14 mouse cellular contexts compared by ENCODE assay signal in the genomic region with DNA sequence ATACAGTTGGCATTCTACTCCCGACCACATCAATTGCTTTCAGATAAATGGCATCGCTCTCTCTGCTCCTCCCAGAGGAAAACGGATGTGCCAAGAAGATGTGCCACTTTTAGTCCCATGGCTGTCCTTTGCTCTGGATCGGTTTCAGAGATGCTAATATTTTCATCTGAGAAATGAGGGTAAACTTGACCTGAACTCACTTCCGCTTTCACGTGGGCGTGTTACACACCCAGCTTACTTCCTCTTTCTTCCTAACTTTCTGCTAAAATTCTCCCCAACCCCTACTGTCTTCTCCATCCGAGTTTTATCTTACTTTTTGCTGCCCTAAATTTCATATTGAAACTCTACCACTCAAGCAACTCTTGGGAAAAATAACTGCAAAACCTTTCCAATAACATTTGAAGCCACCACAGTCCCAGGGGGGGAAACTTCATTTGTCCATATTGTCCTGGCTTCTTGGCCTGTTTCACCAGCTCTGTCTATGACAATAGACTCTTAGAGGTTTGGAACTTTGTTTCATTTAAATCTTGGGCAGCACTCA. TPM values are rescaled to one million over a fixed set of nuclear protein-coding genes. Genes with fewer than 3 reads are reported as not detected.
DNase-seq lines count a peak whose midpoint lies in the region; ATAC-seq and TF ChIP-seq lines count a peak whose summit lies in the region.
"Had no signal": no experiment of that assay in that cellular context is flagged by ENCODE, and none has a peak within 500 bp of the region (broad histone marks: within the 10 kb centered on the region; RNA-seq: fewer than 3 reads in every experiment).

No protein-coding gene starts in this region.

- peaks cover 0 to 20% of the 10 kb centered on the region in 2 experiments; a peak in 2 of 4 replicates for H3K36me3 ChIP-seq in MEL (ENCODE audit: control insufficient read depth in 1 of 2, insufficient read depth in 2 of 2, low read length in 2 of 2)
- H3K36me3 ChIP-seq: embryonic facial prominence, embryonic 13.5 days; heart, embryonic 10.5 days; liver, embryonic 13.5 days had no signal

- H3K27ac ChIP-seq in MEL (ENCODE audit: control insufficient read depth, low read depth, low read length), result peak overlapping the region; percentile 91
- H3K27ac ChIP-seq: embryonic facial prominence, embryonic 13.5 days; heart, embryonic 10.5 days; liver, embryonic 13.5 days had no signal

- peaks cover 17% of the 10 kb centered on the region in 2 experiments for H3K4me1 ChIP-seq in MEL (ENCODE audit: control insufficient read depth in 1 of 2, insufficient read depth in 2 of 2, low read length in 2 of 2)
- H3K4me1 ChIP-seq: liver, embryonic 13.5 days had no signal

- TF ChIP-seq CTCF in MEL (IDR thresholded peaks at IDR 0.05 in 2 of 3, conservative IDR thresholded peaks at IDR 0.05 in 1 of 3; ENCODE audit: control insufficient read depth in 1 of 3, insufficient read depth in 1 of 3, low read depth in 2 of 3, low read length in 3 of 3, poor library complexity in 1 of 3, severe bottlenecking in 1 of 3), result no peak

- peak; percentile 83 to 89 for TF ChIP-seq EP300 in MEL (IDR thresholded peaks at IDR 0.05; ENCODE audit: low read depth in 1 of 2, low read length in 2 of 2)

- peak; percentile 61 for ATAC-seq in inflammation-experienced regulatory T-cells, adult 6 months

- H3K27me3 ChIP-seq in MEL (ENCODE audit: control insufficient read depth in 1 of 2, insufficient read depth in 2 of 2, low read length in 2 of 2), result no peaks in the 10 kb centered on the region
- H3K27me3 ChIP-seq: embryonic facial prominence, embryonic 13.5 days; liver, embryonic 13.5 days had no signal

- peak; percentile 21 to 52 for DNase-seq in spleen, adult 18-20 months
- no peak for DNase-seq in spleen, adult 12 weeks (ENCODE audit: low spot score)
- DNase-seq in MEL (ENCODE audit: low read depth, low spot score), result peak; percentile 93
- DNase-seq in thymus, postnatal 4 days, result peak; percentile 24
- DNase-seq in ovary, adult 18-20 months (ENCODE audit: low spot score), result no peak
- no peak for DNase-seq in gastrocnemius, adult 8-10 months (ENCODE audit: low spot score in 2 of 2)
- DNase-seq: cerebellum, postnatal 10 days; heart, postnatal 4 days; kidney, adult 8-10 months; liver, embryonic 13.5 days had no signal

- peak in 1 of 2 experiments; percentile 17; a peak in 1 of 4 replicates for TF ChIP-seq POLR2A in MEL (IDR thresholded peaks at IDR 0.05; ENCODE audit: control insufficient read depth in 1 of 2, insufficient read depth in 1 of 2, low read depth in 1 of 2, low read length in 2 of 2, poor library complexity in 1 of 2)

- peak overlapping the region; percentile 49 for H3K9ac ChIP-seq in MEL (ENCODE audit: control insufficient read depth, low read depth, low read length, poor library complexity, severe bottlenecking)
- H3K9ac ChIP-seq: embryonic facial prominence, embryonic 13.5 days; liver, embryonic 13.5 days had no signal

- no peak for TF ChIP-seq RAD21 in MEL (IDR thresholded peaks at IDR 0.05; ENCODE audit: low read depth, low read length)

- no peaks in the 10 kb centered on the region for H3K9me3 ChIP-seq in MEL (replicated peaks; ENCODE audit: insufficient read depth, low read length)
- H3K9me3 ChIP-seq: embryonic facial prominence, embryonic 13.5 days; heart, embryonic 10.5 days; liver, embryonic 13.5 days had no signal

- H3K79me2 ChIP-seq in MEL (ENCODE audit: control insufficient read depth, insufficient read depth, low read length, poor library complexity), result no peaks in the 10 kb centered on the region

- H3K4me3 ChIP-seq in MEL (ENCODE audit: control insufficient read depth in 1 of 2, insufficient read depth in 1 of 2, low read depth in 2 of 2, low read length in 2 of 2), result peak overlapping the region; percentile 36 to 42
- H3K4me3 ChIP-seq: embryonic facial prominence, embryonic 13.5 days; heart, embryonic 10.5 days; liver, embryonic 13.5 days; megakaryocyte, embryonic 14.5 days had no signal

TF ChIP-seq in MEL, 35 proteins besides CTCF, POLR2A, EP300 and RAD21:
- 0 out of 2 replicates have a peak, but pooled peaks have one; percentile 36 for TF ChIP-seq MAZ (IDR thresholded peaks at IDR 0.05; ENCODE audit: low read depth, low read length)
- peak; percentile 9; the same call in 1 of the 2 replicates for TF ChIP-seq NELFE (IDR thresholded peaks at IDR 0.05; ENCODE audit: low read depth, low read length)
- no peak for TF ChIP-seq NRF1 (IDR thresholded peaks at IDR 0.05; ENCODE audit: insufficient read depth, low read depth, low read length, poor library complexity, severe bottlenecking)
- TF ChIP-seq ETS1 (IDR thresholded peaks at IDR 0.05; ENCODE audit: low read depth, low read length), result peak; percentile 63; the same call in 1 of the 2 replicates
- TF ChIP-seq MAX (IDR thresholded peaks at IDR 0.05; ENCODE audit: low read length), result peak; percentile 62; the same call in 1 of the 2 replicates
- TF ChIP-seq POLR2AphosphoS5 (IDR thresholded peaks at IDR 0.05; ENCODE audit: borderline replicate concordance, low read depth, low read length), result no peak
- no peak for TF ChIP-seq TCF12 (IDR thresholded peaks at IDR 0.05; ENCODE audit: low read depth, low read length)
- 0 out of 2 replicates have a peak, but pooled peaks have one; percentile 32 for TF ChIP-seq ZMIZ1 (IDR thresholded peaks at IDR 0.05; ENCODE audit: low read depth, low read length)
- TF ChIP-seq ELF1 (IDR thresholded peaks at IDR 0.05; ENCODE audit: low read depth, low read length), result peak; percentile 87
- no peak for TF ChIP-seq MAFK (IDR thresholded peaks at IDR 0.05; ENCODE audit: borderline replicate concordance, low read depth, low read length)
- TF ChIP-seq CHD1 (IDR thresholded peaks at IDR 0.05; ENCODE audit: low read depth, low read length), result peak; percentile 88; the same call in 1 of the 2 replicates
- TF ChIP-seq UBTF (IDR thresholded peaks at IDR 0.05; ENCODE audit: borderline replicate concordance, insufficient read depth, low read depth, low read length), result no peak
- TF ChIP-seq HCFC1 (IDR thresholded peaks at IDR 0.05; ENCODE audit: low read depth, low read length), result peak; percentile 40; the same call in 1 of the 2 replicates
- TF ChIP-seq RCOR1 (IDR thresholded peaks at IDR 0.05; ENCODE audit: low read depth, low read length), result peak; percentile 70
- TF ChIP-seq MXI1 (IDR thresholded peaks at IDR 0.05; ENCODE audit: low read depth, low read length), result peak; percentile 61
- TF ChIP-seq E2F4 (IDR thresholded peaks at IDR 0.05; ENCODE audit: borderline replicate concordance, low read depth, low read length), result no peak
- peak; percentile 80 for TF ChIP-seq SIN3A (IDR thresholded peaks at IDR 0.05; ENCODE audit: low read length)
- no peak for TF ChIP-seq USF2 (IDR thresholded peaks at IDR 0.05; ENCODE audit: borderline replicate concordance in 1 of 2, insufficient read depth in 1 of 2, low read depth in 1 of 2, low read length in 2 of 2)
- TF ChIP-seq ZNF384 (IDR thresholded peaks at IDR 0.05; ENCODE audit: low read depth, low read length), result no peak
- TF ChIP-seq USF1 (IDR thresholded peaks at IDR 0.05; ENCODE audit: low read depth, low read length), result 0 out of 2 replicates have a peak, but pooled peaks have one; percentile 21
- peak; percentile 70 for TF ChIP-seq MYC (IDR thresholded peaks at IDR 0.05; ENCODE audit: low read depth, low read length)
- peak; percentile 61; the same call in 1 of the 2 replicates for TF ChIP-seq JUND (IDR thresholded peaks at IDR 0.05; ENCODE audit: low read depth, low read length)

RNA-seq across cellular contexts. Expression of gene Add3, which starts 20.9 kb away (rescaled TPM):
- 14.0 and 33.0 TPM in 2 replicates for total RNA-seq in MEL (2012; rRNA removed)
- polyA plus RNA-seq in MEL (2012; ENCODE audit: insufficient read depth in 1 of 2, insufficient read length in 2 of 2, low read depth in 1 of 2, low replicate concordance in 2 of 2, missing spikeins in 1 of 2), result 10 to 100 TPM in 1 of 2 experiments, not detected in 1; 52.9 TPM
- polyA plus RNA-seq in inflammation-experienced regulatory T-cells, adult 6 months (2017; shearing (Covaris generic)), result 100 to 1,000 TPM; 100 to 138 (median 112) TPM
- total RNA-seq in gastrocnemius, adult 8-10 months (2022), result 10 to 100 TPM; 17.4 to 25.8 (median 20.8) TPM

Comparison
In these comparisons a context has a peak if more than half of its experiments do, and no peak if none do; other contexts are left out.
1. DNase-seq: peak in spleen, adult 18-20 months (2 of 2), MEL (single experiment) and thymus, postnatal 4 days (single experiment); none in spleen, adult 12 weeks (single experiment), ovary, adult 18-20 months (single experiment) and gastrocnemius, adult 8-10 months (0 of 2).